In genomic region chr2:35257886-35258285, GRCm38 (mm10) we compare ENCODE assay signal across 13 mouse cellular contexts. TPM values are rescaled to one million over a fixed set of nuclear protein-coding genes. Genes with fewer than 3 reads are reported as not detected.
DNase-seq lines count a peak whose midpoint lies in the region; ATAC-seq and TF ChIP-seq lines count a peak whose summit lies in the region.
"Had no signal": no experiment of that assay in that cellular context is flagged by ENCODE, and none has a peak within 500 bp of the region (broad histone marks: within the 10 kb centered on the region; RNA-seq: fewer than 3 reads in every experiment).

No protein-coding gene starts in this region.

- no peak for TF ChIP-seq CTCF in heart, postnatal 0 days (IDR thresholded peaks at IDR 0.05; ENCODE audit: low read depth)
- TF ChIP-seq CTCF in bone marrow macrophage, adult 2 months (IDR thresholded peaks at IDR 0.05; ENCODE audit: low read depth, low read length): no peak

- H3K27me3 ChIP-seq in heart, postnatal 0 days (ENCODE audit: control insufficient read depth, insufficient read depth, low read length): no peaks in the 10 kb centered on the region
- peaks cover 16% of the 10 kb centered on the region; the same call in 1 of the 2 replicates for H3K27me3 ChIP-seq in limb, embryonic 15.5 days
- H3K27me3 ChIP-seq in forebrain, embryonic 15.5 days: peaks cover 6% of the 10 kb centered on the region; the same call in 1 of the 2 replicates

- no peak overlapping the region for H3K9ac ChIP-seq in heart, postnatal 0 days (replicated peaks; ENCODE audit: low read depth, low read length)
- no peak overlapping the region for H3K9ac ChIP-seq in limb, embryonic 15.5 days
- H3K9ac ChIP-seq in forebrain, embryonic 15.5 days (replicated peaks): no peak overlapping the region

- no peak for DNase-seq in heart, postnatal 0 days (ENCODE audit: low spot score)
- DNase-seq in heart, postnatal 25 days (ENCODE audit: low spot score): no peak
- peak; percentile 65 for DNase-seq in 416B (ENCODE audit: low read depth)
- DNase-seq: adrenal gland, adult 8-10 months; cerebellum, postnatal 36 days; lung, postnatal 4 days; right cerebral cortex, postnatal 14 days; thymus, postnatal 25 days had no signal

- peak overlapping the region; percentile 69; the same call in 1 of the 2 replicates for H3K4me3 ChIP-seq in heart, postnatal 0 days (ENCODE audit: low read depth, low read length)
- peak overlapping the region; percentile 76 for H3K4me3 ChIP-seq in bone marrow macrophage, adult 2 months (ENCODE audit: insufficient read depth, low read length)
- peak overlapping the region; percentile 5 for H3K4me3 ChIP-seq in limb, embryonic 15.5 days
- H3K4me3 ChIP-seq in forebrain, embryonic 15.5 days: no peak overlapping the region

- TF ChIP-seq POLR2A in bone marrow macrophage, adult 2 months (IDR thresholded peaks at IDR 0.05; ENCODE audit: borderline replicate concordance, low read depth, low read length): no peak

- WGBS in heart, postnatal 0 days: 58% methylated on average over 2 of the region's 2 CpGs
- WGBS in limb, embryonic 15.5 days: 57% methylated on average over 2 of the region's 2 CpGs
- WGBS in forebrain, embryonic 15.5 days: 88% methylated on average over 2 of the region's 2 CpGs

- peaks cover 23% of the 10 kb centered on the region for H3K4me1 ChIP-seq in heart, postnatal 0 days (ENCODE audit: control insufficient read depth, insufficient read depth)
- H3K4me1 ChIP-seq in bone marrow macrophage, adult 2 months (ENCODE audit: control insufficient read depth, insufficient read depth, low read length): peaks cover 70% of the 10 kb centered on the region
- H3K4me1 ChIP-seq in limb, embryonic 15.5 days: peaks cover 52% of the 10 kb centered on the region
- peaks cover 14% of the 10 kb centered on the region for H3K4me1 ChIP-seq in forebrain, embryonic 15.5 days

- peak overlapping the region; percentile 88 for H3K4me2 ChIP-seq in heart, postnatal 0 days (ENCODE audit: low read depth, low read length)
- peak overlapping the region; percentile 88 for H3K4me2 ChIP-seq in limb, embryonic 15.5 days
- H3K4me2 ChIP-seq in forebrain, embryonic 15.5 days (replicated peaks): no peak overlapping the region

- peak overlapping the region; percentile 80 for H3K27ac ChIP-seq in heart, postnatal 0 days (ENCODE audit: low read depth)
- H3K27ac ChIP-seq in bone marrow macrophage, adult 2 months (ENCODE audit: insufficient read depth, low read depth, low read length): peak overlapping the region; percentile 77
- 0 out of 2 replicates have a peak overlapping the region, but pooled peaks have one; percentile 18 for H3K27ac ChIP-seq in limb, embryonic 15.5 days
- no peak overlapping the region for H3K27ac ChIP-seq in forebrain, embryonic 15.5 days (replicated peaks)

- TF ChIP-seq EP300 in heart, postnatal 0 days (IDR thresholded peaks at IDR 0.05; ENCODE audit: low read depth): no peak

- ATAC-seq in heart, postnatal 0 days (ENCODE audit: insufficient read depth, low read depth): no peak
- ATAC-seq in limb, embryonic 15.5 days (ENCODE audit: insufficient number of reproducible peaks, low FRiP score, low TSS enrichment, low read depth): no peak
- ATAC-seq in forebrain, embryonic 15.5 days (replicated peaks): no peak
- no peak for ATAC-seq in megakaryocyte progenitor cell, adult 5-6 weeks (replicated peaks; ENCODE audit: poor library complexity)
- ATAC-seq: hindbrain, embryonic 16.5 days had no signal

- intact Hi-C loops in heart, postnatal 25 days (cut with DNase I): no loop called here

- H3K9me3 ChIP-seq in heart, postnatal 0 days (replicated peaks; ENCODE audit: control insufficient read depth, low read length): no peaks in the 10 kb centered on the region
- H3K9me3 ChIP-seq in limb, embryonic 15.5 days: no peaks in the 10 kb centered on the region
- H3K9me3 ChIP-seq in forebrain, embryonic 15.5 days: no peaks in the 10 kb centered on the region

- no peaks in the 10 kb centered on the region for H3K36me3 ChIP-seq in heart, postnatal 0 days (replicated peaks; ENCODE audit: control insufficient read depth, insufficient read depth, low read length)
- H3K36me3 ChIP-seq in limb, embryonic 15.5 days: no peaks in the 10 kb centered on the region
- no peaks in the 10 kb centered on the region for H3K36me3 ChIP-seq in forebrain, embryonic 15.5 days

RNA-seq across cellular contexts. Expression of gene Gsn, which starts 1.7 kb away (rescaled TPM):
- 454 and 460 TPM in 2 replicates for total RNA-seq in heart, postnatal 0 days (2014; rRNA removed; ENCODE audit: low replicate concordance)
- 255 and 259 TPM in 2 replicates for polyA plus RNA-seq in heart, postnatal 0 days (2015; fragmentation: Nextera tagmentation; extraction: Ambion mirVana)
- 100 to 1,000 TPM; 860 to 960 TPM for total RNA-seq in heart, postnatal 25 days (2021)
- 330 and 333 TPM in 2 replicates for polyA plus RNA-seq in bone marrow macrophage, adult 2 months (2012; ENCODE audit: insufficient read depth, insufficient read length, missing spikeins)
- polyA plus RNA-seq in limb, embryonic 15.5 days (2015; fragmentation: Nextera tagmentation; extraction: Ambion mirVana): 288 and 360 TPM in 2 replicates
- polyA plus RNA-seq in forebrain, embryonic 15.5 days (2015; fragmentation: Nextera tagmentation; extraction: Ambion mirVana): 18.0 and 18.1 TPM in 2 replicates
- 6.9 and 10.0 TPM in 2 replicates for total RNA-seq in megakaryocyte progenitor cell, adult 5-6 weeks (2015)
- 12.5 TPM in 2 replicates for total RNA-seq in megakaryocyte progenitor cell, adult 5-6 weeks (2017)

RNA-seq across cellular contexts. Expression of gene Rab14, which starts 57.0 kb away (rescaled TPM):
- 83.8 and 130 TPM in 2 replicates for total RNA-seq in heart, postnatal 0 days (2014; rRNA removed; ENCODE audit: low replicate concordance)
- polyA plus RNA-seq in heart, postnatal 0 days (2015; fragmentation: Nextera tagmentation; extraction: Ambion mirVana): 346 and 349 TPM in 2 replicates
- 100 to 1,000 TPM; 117 to 136 TPM for total RNA-seq in heart, postnatal 25 days (2021)
- 259 and 260 TPM in 2 replicates for polyA plus RNA-seq in bone marrow macrophage, adult 2 months (2012; ENCODE audit: insufficient read depth, insufficient read length, missing spikeins)
- polyA plus RNA-seq in limb, embryonic 15.5 days (2015; fragmentation: Nextera tagmentation; extraction: Ambion mirVana): 341 and 342 TPM in 2 replicates
- polyA plus RNA-seq in forebrain, embryonic 15.5 days (2015; fragmentation: Nextera tagmentation; extraction: Ambion mirVana): 445 and 460 TPM in 2 replicates
- total RNA-seq in megakaryocyte progenitor cell, adult 5-6 weeks (2015): 110 and 111 TPM in 2 replicates
- 105 and 106 TPM in 2 replicates for total RNA-seq in megakaryocyte progenitor cell, adult 5-6 weeks (2017)

Comparison
In these comparisons a context has a peak if more than half of its experiments do, and no peak if none do; other contexts are left out.
1. RNA of gene Gsn, which starts 1.7 kb away (polyA plus RNA-seq): 330 to 333 TPM in bone marrow macrophage, adult 2 months, 288 to 360 TPM in limb, embryonic 15.5 days and 255 to 259 TPM in heart, postnatal 0 days; 18.0 to 18.1 TPM in forebrain, embryonic 15.5 days; every median in the first group is over 10 times any median in the second.